Mouse (Mus musculus): ENCODE measurements around the gene Htr1a.

GRCm38 (mm10) chr13:105446239-105446638 is 2.8 kb downstream of the Htr1a start:
- TF ChIP-seq CTCF (IDR thresholded peaks at IDR 0.05; ENCODE audit: borderline replicate concordance, insufficient read depth, low read length) (no peak), POLR2A (IDR thresholded peaks at IDR 0.05; ENCODE audit: low read depth, low read length) (no peak)
